Mouse (Mus musculus) stomach, embryonic 16.5 days (tissue): Measurements from ENCODE around the gene Spsb1. TPM values are rescaled to one million over a fixed set of nuclear protein-coding genes. Genes with fewer than 3 reads are reported as not detected.
A peak's percentile ranks its signal among the peaks of the same experiment; 100 is the strongest.

Source experiments
- ATAC-seq: fragments of 200-750 bp; cut with Nextera tagmentation; 2 replicates; pipeline ENCODE4 v1.8.0; 2017; ENCODE audit warnings: moderate number of reproducible peaks, moderate TSS enrichment; ENCODE audit not compliant: insufficient read depth, low FRiP score
- H3K27ac ChIP-seq: fragments of 300-500 bp; sonication (generic); 2 replicates; pipeline ENCODE4 v1.5.1; 2014; ENCODE audit warnings: low read length
- H3K27me3 ChIP-seq: fragments of 300-500 bp; sonication (generic); 2 replicates; pipeline ENCODE4 v1.6.1; 2014; ENCODE audit warnings: low read length, control low read depth, mixed read lengths; ENCODE audit not compliant: control insufficient read depth, insufficient read depth
- H3K36me3 ChIP-seq: fragments of 300-500 bp; sonication (generic); 2 replicates; pipeline ENCODE4 v1.6.1; 2014; ENCODE audit warnings: low read length; ENCODE audit not compliant: control insufficient read depth, insufficient read depth
- H3K4me1 ChIP-seq: fragments of 300-500 bp; sonication (generic); 2 replicates; pipeline ENCODE4 v1.6.1; 2014; ENCODE audit warnings: low read length, control low read depth, mixed read lengths; ENCODE audit not compliant: control insufficient read depth, insufficient read depth
- H3K4me2 ChIP-seq: fragments of 300-500 bp; sonication (generic); 2 replicates; pipeline ENCODE4 v1.6.1; 2014; ENCODE audit warnings: low read depth, low read length, mixed read lengths
- H3K4me3 ChIP-seq: fragments of 300-500 bp; sonication (generic); replicated peaks from 2 replicates; pipeline ENCODE4 v1.5.1; 2014; ENCODE audit warnings: mild to moderate bottlenecking, low read length
- H3K9ac ChIP-seq: fragments of 300-500 bp; sonication (generic); 2 replicates; pipeline ENCODE4 v1.6.1; 2014; ENCODE audit warnings: low read length
- H3K9me3 ChIP-seq: fragments of 300-500 bp; sonication (generic); replicated peaks from 2 replicates; pipeline ENCODE4 v1.6.1; 2016; ENCODE audit warnings: low read length, control low read depth; ENCODE audit not compliant: control insufficient read depth
- WGBS: fragments of 180-500 bp; shearing (Covaris S2); extraction: QIAGEN DNeasy Blood & Tissue Kit; methylation state at CpG from one replicate; pipeline ENCODE4 v1.1.7; 2014; 5-methylcytosine and 5-hydroxymethylcytosine counted together
- polyA plus RNA-seq: library from polyadenylated mRNA; unstranded; fragments of >200 nt; fragmentation: Nextera tagmentation; extraction: Ambion mirVana; gene quantifications from 2 replicates; pipeline ENCODE4 v1.2.1, GENCODE M21; 2015

Gene Spsb1
- polyA plus RNA-seq, 1 experiment from 2014 or later, result 14.6 TPM

GRCm38 (mm10) chr4:149871014-149871413, 83.8 kb downstream of the Spsb1 start:
- 0 out of 2 replicates have a peak, but pooled peaks cover 3% of the 10 kb centered on the region for H3K9me3 ChIP-seq
- H3K36me3 ChIP-seq, result no peaks in the 10 kb centered on the region
- peaks cover 9% of the 10 kb centered on the region for H3K4me1 ChIP-seq
- no peaks in the 10 kb centered on the region for H3K27me3 ChIP-seq
- no peak overlapping the region for H3K4me3 ChIP-seq
- ATAC-seq, result 0 out of 2 replicates have a peak, but pooled peaks have one; percentile 23
- H3K27ac ChIP-seq, result no peak overlapping the region
- WGBS, result 65% methylated on average over 11 of the region's 11 CpGs
- no peak overlapping the region for H3K9ac ChIP-seq
- no peak overlapping the region for H3K4me2 ChIP-seq

GRCm38 (mm10) chr4:149870412-149870811, 84.4 kb downstream of the Spsb1 start:
- no peak for ATAC-seq
- Histone ChIP-seq H3K4me2 (no peak overlapping the region), H3K36me3 (no peaks in the 10 kb centered on the region), H3K4me1 (peaks cover 5% of the 10 kb centered on the region; the same call in 1 of the 2 replicates), H3K27ac (no peak overlapping the region), H3K4me3 (no peak overlapping the region), H3K9me3 (0 out of 2 replicates have a peak, but pooled peaks cover 3% of the 10 kb centered on the region), H3K27me3 (no peaks in the 10 kb centered on the region), H3K9ac (no peak overlapping the region)

GRCm38 (mm10) chr4:149868725-149869124, 86.1 kb downstream of the Spsb1 start:
- 73% methylated on average over 14 of the region's 14 CpGs for WGBS
- Histone ChIP-seq H3K36me3 (no peaks in the 10 kb centered on the region), H3K9me3 (0 out of 2 replicates have a peak, but pooled peaks cover 3% of the 10 kb centered on the region), H3K27ac (no peak overlapping the region), H3K27me3 (no peaks in the 10 kb centered on the region), H3K4me3 (no peak overlapping the region), H3K9ac (no peak overlapping the region), H3K4me1 (peaks cover 5% of the 10 kb centered on the region; the same call in 1 of the 2 replicates), H3K4me2 (no peak overlapping the region)
- ATAC-seq, result no peak

- no peak for ATAC-seq
- 0 out of 2 replicates have a peak overlapping the region, but pooled peaks have one; percentile 5 for H3K9ac ChIP-seq
- peak overlapping the region; percentile 25 for H3K27ac ChIP-seq
Measured at GRCm38 (mm10) chr4:149868009-149868408, 86.8 kb downstream of the Spsb1 start.

GRCm38 (mm10) chr4:149867351-149867750, 87.5 kb downstream of the Spsb1 start:
- Histone ChIP-seq H3K4me1 (peaks cover 5% of the 10 kb centered on the region; the same call in 1 of the 2 replicates), H3K4me3 (no peak overlapping the region), H3K27ac (no peak overlapping the region), H3K4me2 (no peak overlapping the region), H3K27me3 (no peaks in the 10 kb centered on the region), H3K36me3 (no peaks in the 10 kb centered on the region), H3K9me3 (0 out of 2 replicates have a peak, but pooled peaks cover 3% of the 10 kb centered on the region), H3K9ac (no peak overlapping the region)
- WGBS, result 68% methylated on average over 4 of the region's 4 CpGs
- ATAC-seq, result no peak

More at GRCm38 (mm10) chr4:149868009-149868408, 86.8 kb downstream of the Spsb1 start:
- Histone ChIP-seq H3K4me3 (no peak overlapping the region), H3K4me2 (no peak overlapping the region), H3K36me3 (no peaks in the 10 kb centered on the region), H3K9me3 (0 out of 2 replicates have a peak, but pooled peaks cover 3% of the 10 kb centered on the region), H3K27me3 (no peaks in the 10 kb centered on the region), H3K4me1 (peaks cover 5% of the 10 kb centered on the region; the same call in 1 of the 2 replicates)
- 42% methylated on average over 9 of the region's 9 CpGs for WGBS

- ATAC-seq, result no peak
- no peaks in the 10 kb centered on the region for H3K9me3 ChIP-seq
- 68% methylated on average over 4 of the region's 4 CpGs for WGBS
- no peaks in the 10 kb centered on the region for H3K27me3 ChIP-seq
- no peak overlapping the region for H3K4me2 ChIP-seq
- H3K4me3 ChIP-seq, result no peak overlapping the region
- no peaks in the 10 kb centered on the region for H3K4me1 ChIP-seq
- H3K27ac ChIP-seq, result no peak overlapping the region
- H3K36me3 ChIP-seq, result no peaks in the 10 kb centered on the region
- no peak overlapping the region for H3K9ac ChIP-seq
Measured at GRCm38 (mm10) chr4:149864395-149864794, 90.4 kb downstream of the Spsb1 start.

- Histone ChIP-seq H3K9me3 (no peaks in the 10 kb centered on the region), H3K4me2 (no peak overlapping the region), H3K36me3 (no peaks in the 10 kb centered on the region), H3K27me3 (no peaks in the 10 kb centered on the region), H3K4me3 (no peak overlapping the region), H3K9ac (no peak overlapping the region), H3K4me1 (no peaks in the 10 kb centered on the region), H3K27ac (no peak overlapping the region)
- WGBS, result 78% methylated on average over 9 of the region's 9 CpGs
- no peak for ATAC-seq
Measured at GRCm38 (mm10) chr4:149863522-149863921, 91.3 kb downstream of the Spsb1 start.

GRCm38 (mm10) chr4:149860393-149860792, 94.5 kb downstream of the Spsb1 start:
- no peak for ATAC-seq
- H3K36me3 ChIP-seq, result no peaks in the 10 kb centered on the region
- H3K4me3 ChIP-seq, result no peak overlapping the region
- no peak overlapping the region for H3K9ac ChIP-seq
- H3K9me3 ChIP-seq, result no peaks in the 10 kb centered on the region
- 0 out of 2 replicates have a peak, but pooled peaks cover 3% of the 10 kb centered on the region for H3K4me1 ChIP-seq
- no peaks in the 10 kb centered on the region for H3K27me3 ChIP-seq
- no peak overlapping the region for H3K27ac ChIP-seq
- H3K4me2 ChIP-seq, result no peak overlapping the region
- 48% methylated on average over 6 of the region's 6 CpGs for WGBS

- no peak overlapping the region for H3K9ac ChIP-seq
- H3K36me3 ChIP-seq, result no peaks in the 10 kb centered on the region
- H3K4me1 ChIP-seq, result peaks cover 7% of the 10 kb centered on the region
- H3K27ac ChIP-seq, result no peak overlapping the region
- H3K27me3 ChIP-seq, result no peaks in the 10 kb centered on the region; the same call in 1 of the 2 replicates
- no peaks in the 10 kb centered on the region for H3K9me3 ChIP-seq
- no peak overlapping the region for H3K4me2 ChIP-seq
- 59% methylated on average over 8 of the region's 8 CpGs for WGBS
- no peak for ATAC-seq
- no peak overlapping the region for H3K4me3 ChIP-seq
Measured at GRCm38 (mm10) chr4:149858584-149858983, 96.3 kb downstream of the Spsb1 start.
